Mouse (Mus musculus) megakaryocyte-erythroid progenitor cell, adult 5-6 weeks (primary cell): ENCODE results near the gene Haghl. TPM values are rescaled to one million over a fixed set of nuclear protein-coding genes. Genes with fewer than 3 reads are reported as not detected.
A peak's percentile ranks its signal among the peaks of the same experiment; 100 is the strongest.

Source experiments
- ATAC-seq: replicated peaks from 2 replicates; pipeline ENCODE4 v1.8.0; 2016; ENCODE audit warnings: mild to moderate bottlenecking, inconsistent platforms; ENCODE audit not compliant: severe bottlenecking, poor library complexity, low FRiP score, low TSS enrichment
- total RNA-seq, 2 experiments: library from RNA; stranded (forward) in 1 of 2; stranded (reverse) in 1 of 2; fragments of 200-1000, 215-1000 nt in 1 of 2; fragments of >200 nt in 1 of 2; fragmentation: Nextera tagmentation in 1 of 2; gene quantifications; 2 replicates each; pipeline ENCODE4 v1.2.3; 2014 to 2017

The Haghl gene
- total RNA-seq (2014; fragmentation: Nextera tagmentation) (10.7 and 18.1 TPM in 2 replicates), total RNA-seq (2017) (11.8 and 15.7 TPM in 2 replicates)

DNA sequence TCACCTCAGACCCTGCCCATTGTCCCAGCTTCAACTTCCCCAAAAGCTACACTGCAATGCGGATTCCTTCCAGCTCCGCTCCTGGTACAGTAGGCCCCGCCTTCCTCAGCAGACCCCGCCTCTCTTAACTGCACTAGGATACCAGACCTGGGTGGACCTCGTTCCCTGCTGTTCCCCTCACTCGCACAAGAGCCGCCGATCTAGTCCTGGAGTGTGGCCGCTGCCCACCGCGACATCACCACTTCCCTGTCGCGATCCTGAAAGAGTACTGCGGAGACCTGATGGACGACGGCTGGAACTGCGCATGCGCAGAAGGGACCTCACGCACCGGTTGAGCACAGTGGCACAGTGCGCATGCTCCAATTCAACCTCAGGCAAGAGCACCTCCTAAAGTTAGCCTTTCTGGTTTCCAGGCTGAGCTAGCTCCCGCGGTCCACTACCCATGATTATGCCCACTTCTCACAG is at the start of gene Haghl:
Gene Haghl, minus strand, starts transcription at position 393 of the 465 bp plus-strand sequence.
- peak; percentile 83 for ATAC-seq

DNA sequence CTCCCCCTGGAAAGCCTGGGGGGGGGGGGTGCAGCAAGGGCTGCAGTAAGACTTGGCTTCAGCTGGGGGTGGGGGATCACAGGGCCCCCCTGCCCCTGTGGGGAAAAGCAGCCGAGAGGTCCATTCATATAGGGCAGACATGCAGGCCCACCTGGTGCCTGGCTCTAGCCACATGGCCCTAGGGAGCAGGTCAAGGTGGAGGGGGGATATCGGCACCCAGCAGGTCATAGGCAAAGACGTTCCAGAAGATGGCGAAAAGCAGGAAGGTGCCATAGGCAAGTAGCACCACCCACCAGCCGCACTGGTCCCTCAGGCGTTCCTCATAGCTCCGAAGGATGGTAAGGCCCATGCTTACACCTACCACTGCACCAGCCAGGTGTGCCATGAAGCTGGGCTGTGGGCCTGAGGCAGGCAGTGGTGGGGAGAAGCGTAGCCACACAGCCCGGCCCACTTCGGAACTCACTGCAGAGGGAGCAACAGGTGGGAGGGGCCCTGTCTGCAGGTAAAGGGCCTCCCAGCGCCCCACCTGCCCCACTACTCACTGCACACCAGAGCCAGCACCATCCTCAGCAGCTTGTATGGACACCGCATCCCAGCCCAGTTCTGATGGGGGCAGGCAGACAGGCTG is 49.2 kb upstream of the Haghl start:
- no peak for ATAC-seq

- ATAC-seq: no peak
Observed at GRCm38 (mm10) chr17:25833961-25834594, 48.6 kb upstream of the Haghl start.

- peak; percentile 7; the same call in 1 of the 2 replicates for ATAC-seq
Observed at GRCm38 (mm10) chr17:25833291-25833663, 47.8 kb upstream of the Haghl start, which contains the start of gene Stub1. Stub1 (minus strand) TSS chr17:25833404.

DNA sequence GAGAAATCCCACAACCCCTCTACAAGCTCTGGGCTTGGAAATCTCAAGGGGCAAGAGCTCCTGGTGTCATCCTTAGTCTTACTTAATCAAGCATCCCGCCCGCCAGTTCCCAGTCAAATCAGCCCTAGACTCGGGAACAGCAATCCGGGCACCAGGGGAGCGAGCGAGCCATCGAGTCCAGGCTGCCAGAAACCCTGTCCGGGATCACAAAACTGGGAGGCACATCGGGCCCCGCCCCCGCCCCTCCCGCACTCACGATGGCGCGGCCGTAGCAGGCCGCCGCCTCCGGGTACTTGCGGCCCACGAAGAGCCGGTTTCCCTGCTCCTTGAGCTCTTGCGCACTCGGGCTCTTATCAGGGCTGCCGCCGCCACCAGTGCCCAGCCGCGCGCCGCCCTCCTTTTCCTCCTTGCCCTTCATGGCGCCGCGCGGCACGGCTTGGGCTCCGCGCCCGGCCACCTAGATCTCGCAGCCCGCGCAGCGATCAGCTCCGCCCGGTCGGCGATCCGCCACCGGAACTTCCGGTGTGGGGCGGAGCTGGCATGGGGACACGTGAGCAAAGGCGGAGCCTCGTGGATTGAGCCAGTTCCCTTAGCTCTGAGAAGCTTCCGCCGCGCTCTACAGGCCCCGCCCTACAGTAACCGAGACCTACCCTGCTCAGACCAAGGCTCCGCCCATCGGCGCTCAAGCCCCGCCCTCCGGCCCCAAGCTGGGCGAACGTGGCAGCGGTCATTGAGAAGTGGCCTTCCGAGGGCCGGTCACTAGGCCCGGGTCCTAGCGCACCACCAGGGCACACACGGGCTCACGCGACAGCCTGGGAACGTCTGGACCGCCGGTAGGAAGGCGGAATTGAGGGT is 47.2 kb upstream of the Haghl start:
- peak; percentile 72 for ATAC-seq

- no peak for ATAC-seq
Observed at GRCm38 (mm10) chr17:25831451-25832281, 46.2 kb upstream of the Haghl start.

GRCm38 (mm10) chr17:25830806-25831431 is 45.4 kb upstream of the Haghl start:
- ATAC-seq: no peak

DNA sequence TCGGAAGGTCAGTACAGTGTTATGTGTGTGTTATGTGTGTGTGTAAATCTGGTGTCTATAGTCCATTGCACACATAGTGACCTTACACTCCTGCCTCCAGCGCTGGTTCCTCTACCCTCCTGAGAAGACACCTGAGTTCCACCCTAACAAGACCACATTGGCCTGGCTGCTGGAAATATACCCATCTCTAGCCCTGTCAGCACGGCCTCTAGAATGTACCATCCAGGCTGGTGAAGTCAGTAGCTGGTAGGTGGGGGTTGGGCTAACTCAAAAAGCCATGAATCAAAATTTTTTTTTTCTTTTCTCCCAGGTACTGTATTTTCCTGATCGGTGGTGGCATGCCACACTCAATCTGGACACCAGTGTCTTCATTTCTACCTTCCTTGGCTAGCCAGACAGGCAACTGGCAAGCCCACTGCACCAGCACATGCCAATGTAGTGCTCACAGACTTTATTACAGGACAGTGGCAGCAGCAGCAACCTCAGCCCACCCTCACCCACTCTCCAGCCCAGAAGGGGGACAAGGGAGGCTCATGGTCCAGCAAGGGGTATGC is 44.8 kb upstream of the Haghl start:
- no peak for ATAC-seq

GRCm38 (mm10) chr17:25829558-25830017 is 44.1 kb upstream of the Haghl start:
- no peak for ATAC-seq

GRCm38 (mm10) chr17:25828712-25829557 is 43.5 kb upstream of the Haghl start, which contains the start of gene Jmjd8:
Jmjd8 (plus strand) TSS chr17:25828867.
- ATAC-seq: peak; percentile 41

GRCm38 (mm10) chr17:25828223-25828594 is 42.7 kb upstream of the Haghl start:
- no peak for ATAC-seq

GRCm38 (mm10) chr17:25827546-25828222 is 42.2 kb upstream of the Haghl start:
- no peak for ATAC-seq

DNA sequence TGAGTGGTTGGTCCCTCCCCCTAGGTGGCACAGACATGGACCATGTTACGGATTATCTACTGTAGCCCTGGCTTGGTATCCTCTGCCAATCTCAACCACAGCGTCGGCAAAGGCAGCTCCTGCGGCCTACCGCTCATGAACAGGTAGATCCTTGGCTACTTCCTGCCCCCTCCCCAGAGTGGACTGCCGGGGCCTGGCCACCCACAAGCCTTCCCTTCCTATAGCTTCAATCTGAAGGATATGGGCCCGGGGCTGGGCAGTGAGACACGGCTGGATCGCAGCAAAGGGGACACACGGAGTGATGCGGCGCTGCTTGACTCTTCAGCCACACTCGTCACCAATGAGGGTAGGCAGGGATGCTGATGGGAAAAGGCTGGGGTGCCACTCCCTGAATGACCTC is 41.5 kb upstream of the Haghl start:
- no peak for ATAC-seq

GRCm38 (mm10) chr17:25825984-25826570 is 40.6 kb upstream of the Haghl start:
- ATAC-seq: no peak

DNA sequence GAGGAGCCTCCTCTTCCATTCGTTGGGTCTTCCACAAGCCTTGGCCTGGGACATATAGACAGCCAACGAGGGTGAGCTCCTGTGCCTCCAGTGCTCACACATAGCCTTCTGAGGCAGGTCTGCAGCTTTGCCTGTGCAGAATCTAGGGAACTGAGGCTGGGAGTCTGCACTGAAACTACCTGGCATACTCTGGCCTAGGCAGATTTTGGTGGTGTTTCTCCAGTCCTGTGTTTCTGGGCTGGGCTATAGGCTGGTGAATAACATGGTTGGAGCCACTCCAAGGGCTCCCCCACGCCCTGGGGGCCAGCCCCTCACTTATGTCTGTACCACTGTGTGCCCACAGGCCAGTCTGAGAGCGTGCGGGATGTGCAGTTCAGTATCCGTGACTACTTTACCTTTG is 39.8 kb upstream of the Haghl start:
- no peak for ATAC-seq

DNA sequence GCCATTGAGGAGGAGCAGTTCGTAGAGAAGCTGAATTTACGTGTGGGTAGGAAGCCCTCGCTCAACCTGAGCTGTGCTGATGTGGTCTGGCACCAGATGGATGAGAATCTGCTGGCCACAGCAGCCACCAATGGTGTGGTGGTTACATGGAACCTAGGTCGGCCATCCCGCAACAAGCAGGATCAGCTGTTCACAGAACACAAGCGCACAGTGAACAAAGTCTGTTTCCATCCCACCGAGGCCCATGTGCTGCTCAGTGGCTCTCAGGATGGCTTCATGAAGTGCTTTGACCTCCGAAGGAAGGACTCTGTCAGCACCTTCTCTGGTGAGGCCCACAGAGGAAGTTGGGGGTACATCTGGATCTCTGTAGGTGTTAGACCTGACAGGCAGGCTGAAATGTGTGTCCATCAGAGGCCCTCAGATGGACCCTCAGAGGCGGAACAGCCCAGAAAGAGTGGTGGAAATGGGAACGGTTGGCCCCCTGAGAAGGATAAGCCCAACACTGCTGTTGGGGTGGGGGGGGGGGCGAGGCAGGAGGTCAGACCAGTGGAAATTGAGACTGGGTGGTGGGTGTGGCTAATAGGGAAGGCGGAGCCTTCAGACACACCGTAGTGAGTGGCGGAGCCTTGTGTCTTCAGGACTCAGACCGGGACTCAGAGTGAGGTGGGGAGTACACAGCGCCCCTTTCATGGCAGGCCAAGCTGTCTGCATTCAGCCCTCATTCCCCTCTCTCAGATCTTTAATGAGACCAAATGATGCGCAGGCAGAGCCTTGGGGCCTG is 39.1 kb upstream of the Haghl start:
- no peak for ATAC-seq
